Mouse (Mus musculus) olfactory bulb, adult 2 months (tissue): Measurements from ENCODE around the gene Mgat4c.

Experiments
- CTCF ChIP-seq: fragments of 200-500 bp; IDR thresholded peaks from 2 replicates; pipeline ENCODE4 v1.5.1; 2012; ENCODE audit warnings: low read depth, mild to moderate bottlenecking, low read length, moderate library complexity; ENCODE audit not compliant: insufficient read depth
- POLR2A ChIP-seq: fragments of 200-500 bp; IDR thresholded peaks from 2 replicates; pipeline ENCODE4 v1.6.1; 2012; ENCODE audit warnings: mild to moderate bottlenecking, low read depth, low read length, moderate library complexity; ENCODE audit not compliant: insufficient read depth

DNA sequence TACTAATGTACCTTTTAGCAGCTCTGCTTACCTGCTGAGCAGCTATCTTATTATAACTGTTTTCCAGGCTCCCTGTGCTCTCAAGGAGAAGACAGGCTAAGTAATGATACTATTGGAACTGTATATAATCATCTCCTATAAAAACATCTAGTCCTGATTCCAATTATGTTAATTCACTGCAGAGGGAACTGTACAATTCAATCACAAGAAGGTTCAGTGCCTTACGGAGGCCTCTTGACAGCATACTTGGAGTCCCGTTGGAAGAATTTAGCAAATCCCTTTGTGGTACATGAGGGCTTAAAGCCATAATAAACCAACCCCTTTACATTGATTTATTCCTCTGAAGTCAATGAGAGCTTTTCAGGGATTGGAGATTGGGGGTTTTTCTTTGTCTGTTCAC is 174.8 kb downstream of the Mgat4c start:
- TF ChIP-seq CTCF (no peak), POLR2A (no peak)
